Comparison of ENCODE assay signal across 8 mouse cellular contexts in the genomic region with DNA sequence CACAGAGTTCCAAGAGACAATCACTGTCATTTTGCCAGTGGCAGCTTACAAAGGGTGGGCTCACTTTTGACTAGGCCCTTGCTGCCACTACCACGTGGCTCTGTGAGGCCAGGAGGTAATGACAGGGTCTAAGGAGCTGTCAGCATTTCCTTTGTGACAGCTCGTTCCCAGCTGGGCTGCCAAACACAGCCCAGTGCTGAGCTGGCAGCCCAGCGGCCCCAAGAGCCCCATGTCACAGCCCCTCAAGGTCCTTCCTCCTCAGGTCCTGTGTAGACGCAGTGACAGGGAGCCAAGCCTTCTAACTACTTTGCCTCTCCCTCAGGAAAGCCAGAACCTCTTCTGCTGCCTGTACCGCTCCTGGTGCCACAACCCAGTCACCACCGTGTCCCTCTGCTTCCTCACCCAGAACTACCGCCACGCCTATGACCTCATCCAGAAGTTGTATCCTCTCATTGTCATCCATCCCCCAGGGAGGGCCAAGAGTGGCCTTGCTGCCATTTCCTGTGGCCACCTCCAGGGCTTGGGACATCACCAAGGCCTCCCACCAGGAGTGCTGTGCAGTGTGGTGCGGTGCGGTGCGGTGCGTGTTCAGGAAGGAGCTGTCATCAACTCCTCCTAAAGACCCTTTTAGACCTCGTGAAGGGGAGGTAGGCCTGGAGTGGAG. TPM values are rescaled to one million over a fixed set of nuclear protein-coding genes. Genes with fewer than 3 reads are reported as not detected.
DNase-seq lines count a peak whose midpoint lies in the region; ATAC-seq lines count a peak whose summit lies in the region.

No protein-coding gene starts in this region.

- H3K27me3 ChIP-seq in forebrain, embryonic 16.5 days (replicated peaks; ENCODE audit: control insufficient read depth, insufficient read depth, low read length) = no peaks in the 10 kb centered on the region
- H3K27me3 ChIP-seq in forebrain, embryonic 11.5 days (ENCODE audit: control insufficient read depth, insufficient read depth, low read length) = no peaks in the 10 kb centered on the region
- H3K27me3 ChIP-seq in heart, embryonic 16.5 days (ENCODE audit: control insufficient read depth, insufficient read depth, low read length) = no peaks in the 10 kb centered on the region
- H3K27me3 ChIP-seq in kidney, embryonic 16.5 days (ENCODE audit: insufficient read depth, low read length) = no peaks in the 10 kb centered on the region

- H3K4me3 ChIP-seq in forebrain, embryonic 16.5 days (replicated peaks; ENCODE audit: low read length) = no peak overlapping the region
- H3K4me3 ChIP-seq in forebrain, embryonic 11.5 days (ENCODE audit: low read depth, low read length) = no peak overlapping the region
- H3K4me3 ChIP-seq in heart, embryonic 16.5 days (ENCODE audit: low read length) = no peak overlapping the region
- H3K4me3 ChIP-seq in kidney, embryonic 16.5 days (ENCODE audit: low read length) = no peak overlapping the region

- WGBS in forebrain, embryonic 16.5 days = 82% methylated on average over 13 of the region's 13 CpGs
- WGBS in forebrain, embryonic 11.5 days = 85% methylated on average over 13 of the region's 13 CpGs
- 28% methylated on average over 13 of the region's 13 CpGs for WGBS in heart, embryonic 16.5 days
- 71% methylated on average over 13 of the region's 13 CpGs for WGBS in kidney, embryonic 16.5 days

- 0 out of 2 replicates have a peak, but pooled peaks cover 4% of the 10 kb centered on the region for H3K36me3 ChIP-seq in forebrain, embryonic 16.5 days (ENCODE audit: control insufficient read depth, insufficient read depth)
- H3K36me3 ChIP-seq in forebrain, embryonic 11.5 days (ENCODE audit: control insufficient read depth, insufficient read depth, low read length) = peaks cover 2% of the 10 kb centered on the region; the same call in 1 of the 2 replicates
- H3K36me3 ChIP-seq in heart, embryonic 16.5 days (ENCODE audit: control insufficient read depth, insufficient read depth) = no peaks in the 10 kb centered on the region
- H3K36me3 ChIP-seq in kidney, embryonic 16.5 days (ENCODE audit: insufficient read depth, low read length) = peaks cover 15% of the 10 kb centered on the region

- no peaks in the 10 kb centered on the region for H3K9me3 ChIP-seq in forebrain, embryonic 16.5 days (ENCODE audit: control insufficient read depth, low read length)
- H3K9me3 ChIP-seq in forebrain, embryonic 11.5 days (ENCODE audit: control insufficient read depth, low read length) = no peaks in the 10 kb centered on the region
- H3K9me3 ChIP-seq in heart, embryonic 16.5 days (replicated peaks; ENCODE audit: control insufficient read depth, low read length) = no peaks in the 10 kb centered on the region
- no peaks in the 10 kb centered on the region for H3K9me3 ChIP-seq in kidney, embryonic 16.5 days (ENCODE audit: low read length)

- no peak for DNase-seq in forebrain, embryonic 11.5 days (ENCODE audit: low spot score)
- DNase-seq in lung, postnatal 36 days = peak; percentile 80
- no peak for DNase-seq in ovary, adult 18-20 months (ENCODE audit: low spot score)
- no peak for DNase-seq in retina, postnatal 1 day
- DNase-seq in cerebellum, adult 9-10 months = no peak

- no peak overlapping the region for H3K4me2 ChIP-seq in forebrain, embryonic 16.5 days (ENCODE audit: low read length)
- H3K4me2 ChIP-seq in forebrain, embryonic 11.5 days (ENCODE audit: low read depth, low read length, severe bottlenecking) = no peak overlapping the region
- H3K4me2 ChIP-seq in heart, embryonic 16.5 days (ENCODE audit: low read depth, low read length) = no peak overlapping the region
- H3K4me2 ChIP-seq in kidney, embryonic 16.5 days (replicated peaks; ENCODE audit: low read depth, low read length) = no peak overlapping the region

- peak; percentile 24; the same call in 1 of the 2 replicates for ATAC-seq in forebrain, embryonic 16.5 days
- ATAC-seq in forebrain, embryonic 11.5 days (replicated peaks; ENCODE audit: low FRiP score) = no peak
- peak; percentile 73 for ATAC-seq in heart, embryonic 16.5 days (replicated peaks; ENCODE audit: extremely low read depth, insufficient read depth, low FRiP score)
- ATAC-seq in kidney, embryonic 16.5 days (ENCODE audit: low FRiP score, low TSS enrichment) = peak; percentile 35; the same call in 1 of the 2 replicates

- no peak overlapping the region for H3K27ac ChIP-seq in forebrain, embryonic 16.5 days (ENCODE audit: low read length)
- H3K27ac ChIP-seq in forebrain, embryonic 11.5 days (ENCODE audit: low read depth, low read length) = no peak overlapping the region
- peak overlapping the region; percentile 87 for H3K27ac ChIP-seq in heart, embryonic 16.5 days (ENCODE audit: low read length)
- peak overlapping the region; percentile 74 for H3K27ac ChIP-seq in kidney, embryonic 16.5 days (ENCODE audit: low read length)

- H3K9ac ChIP-seq in forebrain, embryonic 16.5 days (replicated peaks; ENCODE audit: low read depth, low read length) = no peak overlapping the region
- no peak overlapping the region for H3K9ac ChIP-seq in forebrain, embryonic 11.5 days (ENCODE audit: low read length)
- peak overlapping the region; percentile 59 for H3K9ac ChIP-seq in heart, embryonic 16.5 days (ENCODE audit: low read length)
- H3K9ac ChIP-seq in kidney, embryonic 16.5 days (replicated peaks; ENCODE audit: low read length) = no peak overlapping the region

- peaks cover 25% of the 10 kb centered on the region for H3K4me1 ChIP-seq in forebrain, embryonic 16.5 days (replicated peaks; ENCODE audit: control insufficient read depth, insufficient read depth, low read length)
- no peaks in the 10 kb centered on the region for H3K4me1 ChIP-seq in forebrain, embryonic 11.5 days (replicated peaks; ENCODE audit: control insufficient read depth, insufficient read depth, low read length)
- H3K4me1 ChIP-seq in heart, embryonic 16.5 days (ENCODE audit: control insufficient read depth, insufficient read depth, low read length) = peaks cover 64% of the 10 kb centered on the region
- H3K4me1 ChIP-seq in kidney, embryonic 16.5 days (ENCODE audit: insufficient read depth, low read length) = peaks cover 24% of the 10 kb centered on the region

RNA-seq across cellular contexts. Expression of gene Mtss1l, which starts 9.9 kb away (rescaled TPM):
- 24.6 and 24.8 TPM in 2 replicates for polyA plus RNA-seq in forebrain, embryonic 16.5 days (2015; fragmentation: Nextera tagmentation; extraction: Ambion mirVana)
- 15.8 and 17.6 TPM in 2 replicates for polyA plus RNA-seq in forebrain, embryonic 11.5 days (2014; fragmentation: Nextera tagmentation; extraction: Ambion mirVana)
- 4.5 and 6.6 TPM in 2 replicates for polyA plus RNA-seq in heart, embryonic 16.5 days (2015; fragmentation: Nextera tagmentation; extraction: Ambion mirVana)
- 9.1 and 9.2 TPM in 2 replicates for polyA plus RNA-seq in kidney, embryonic 16.5 days (2015; fragmentation: Nextera tagmentation; extraction: Ambion mirVana)

Comparison
In these comparisons a context has a peak if more than half of its experiments do, and no peak if none do; other contexts are left out.
1. H3K27ac ChIP-seq: peak in heart, embryonic 16.5 days (single experiment) and kidney, embryonic 16.5 days (single experiment); none in forebrain, embryonic 16.5 days (single experiment) and forebrain, embryonic 11.5 days (single experiment).